Comparison of ENCODE assay signal across 19 mouse cellular contexts in genomic region chr2:144228521-144229346, GRCm38 (mm10). TPM values are rescaled to one million over a fixed set of nuclear protein-coding genes. Genes with fewer than 3 reads are reported as not detected.
DNase-seq lines count a peak whose midpoint lies in the region; ATAC-seq and TF ChIP-seq lines count a peak whose summit lies in the region.
"Had no signal": no experiment of that assay in that cellular context is flagged by ENCODE, and none has a peak within 500 bp of the region (broad histone marks: within the 10 kb centered on the region; RNA-seq: fewer than 3 reads in every experiment).

No protein-coding gene starts in this region.

- no peak for TF ChIP-seq EP300 in CH12.LX (IDR thresholded peaks at IDR 0.05; ENCODE audit: low read length)

- no peak for TF ChIP-seq POLR2A in CH12.LX (IDR thresholded peaks at IDR 0.05; ENCODE audit: low read depth, low read length)

- in situ Hi-C loops in CH12.LX (cut with MboI; ENCODE audit: low pct_ligation_motif_present, low pct_unique_long_range_greater_than_20kb, low sequenced_read_pairs): no loop called here

- no peak overlapping the region for H3K27ac ChIP-seq in CH12.LX (ENCODE audit: insufficient read depth, low read depth)
- H3K27ac ChIP-seq: forebrain, embryonic 15.5 days; heart, embryonic 15.5 days; midbrain, embryonic 10.5 days; stomach, embryonic 15.5 days had no signal

- no peak overlapping the region for H3K4me3 ChIP-seq in CH12.LX (replicated peaks in 1 of 3; ENCODE audit: low read depth in 2 of 3, low read length in 2 of 3, poor library complexity in 1 of 3)
- H3K4me3 ChIP-seq: forebrain, embryonic 15.5 days; heart, embryonic 15.5 days; midbrain, embryonic 10.5 days; stomach, embryonic 15.5 days had no signal

- peaks cover 5 to 9% of the 10 kb centered on the region in 2 experiments for H3K4me1 ChIP-seq in CH12.LX (ENCODE audit: control insufficient read depth in 1 of 2, insufficient read depth in 2 of 2)
- H3K4me1 ChIP-seq: forebrain, embryonic 15.5 days; midbrain, embryonic 10.5 days; stomach, embryonic 15.5 days had no signal

- H3K36me3 ChIP-seq in CH12.LX (replicated peaks in 1 of 2; ENCODE audit: control insufficient read depth in 1 of 2, insufficient read depth in 1 of 2, low read length in 1 of 2): no peaks in the 10 kb centered on the region
- H3K36me3 ChIP-seq: forebrain, embryonic 15.5 days; heart, embryonic 15.5 days; midbrain, embryonic 10.5 days; stomach, embryonic 15.5 days had no signal

- TF ChIP-seq RAD21 in CH12.LX (IDR thresholded peaks at IDR 0.05; ENCODE audit: low read depth, low read length): no peak

- 0 out of 2 replicates have a peak, but pooled peaks have one; percentile 4 for ATAC-seq in megakaryocyte progenitor cell, adult 5-6 weeks (replicated peaks; ENCODE audit: poor library complexity)
- no peak for ATAC-seq in activated CD4-positive, CD25-positive, alpha-beta regulatory T cell, adult 4 months
- ATAC-seq: forebrain, embryonic 15.5 days; inflammation-experienced regulatory T-cells, adult 6 months; Patski had no signal

- DNase-seq in CD4-positive helper T cell, adult 2 months (ENCODE audit: low read depth, low spot score): peak; percentile 72
- no peak for DNase-seq in CH12.LX (ENCODE audit: extremely low read depth)
- DNase-seq in thymus, postnatal 14 days: peak; percentile 66
- DNase-seq in frontal cortex, postnatal 14 days (ENCODE audit: low spot score in 2 of 2): no peak
- DNase-seq in cerebellum, adult 11 months: no peak
- DNase-seq: adrenal gland, postnatal 36 days; cerebellum, postnatal 10 days; heart, adult 11 months; left cerebral cortex, postnatal 4 days; lung, adult 18-20 months; right cerebral cortex, postnatal 4 days had no signal

- no peaks in the 10 kb centered on the region for H3K27me3 ChIP-seq in CH12.LX (replicated peaks)
- H3K27me3 ChIP-seq: forebrain, embryonic 15.5 days; heart, embryonic 15.5 days; Patski; stomach, embryonic 15.5 days had no signal

- dilution Hi-C loops in CH12.LX (cut with MboI; ENCODE audit: extremely low pct_ligation_motif_present, extremely low pct_unique_long_range_greater_than_20kb, low sequenced_read_pairs): no loop called here

- H3K9ac ChIP-seq in CH12.LX (ENCODE audit: insufficient read depth, low read depth): no peak overlapping the region
- H3K9ac ChIP-seq: forebrain, embryonic 15.5 days; heart, embryonic 15.5 days; stomach, embryonic 15.5 days had no signal

- no peak overlapping the region for H3K4me2 ChIP-seq in CH12.LX (ENCODE audit: insufficient read depth, low read depth, poor library complexity, severe bottlenecking)
- H3K4me2 ChIP-seq: forebrain, embryonic 15.5 days; heart, embryonic 15.5 days; stomach, embryonic 15.5 days had no signal

- no peaks in the 10 kb centered on the region for H3K79me2 ChIP-seq in CH12.LX (replicated peaks; ENCODE audit: control insufficient read depth, extremely low read depth, insufficient read depth, poor library complexity, severe bottlenecking)

- no peak for TF ChIP-seq CTCF in CH12.LX (conservative IDR thresholded peaks at IDR 0.05 in 1 of 2, IDR thresholded peaks at IDR 0.05 in 1 of 2; ENCODE audit: low read depth in 2 of 2, low read length in 2 of 2)

- H3K9me3 ChIP-seq in CH12.LX (replicated peaks; ENCODE audit: low read length): peaks cover 12% of the 10 kb centered on the region
- H3K9me3 ChIP-seq: forebrain, embryonic 15.5 days; midbrain, embryonic 10.5 days had no signal

TF ChIP-seq in CH12.LX, 34 proteins besides CTCF, POLR2A, EP300 and RAD21:
- no peak for TF ChIP-seq USF1 (IDR thresholded peaks at IDR 0.05; ENCODE audit: low read depth, low read length)
- no peak for TF ChIP-seq CHD2 (IDR thresholded peaks at IDR 0.05; ENCODE audit: low read length)
- TF ChIP-seq TCF12 (IDR thresholded peaks at IDR 0.05; ENCODE audit: low read depth, low read length): no peak
- TF ChIP-seq ETS1 (conservative IDR thresholded peaks at IDR 0.05; ENCODE audit: low read depth, low read length): no peak
- TF ChIP-seq ZNF384 (IDR thresholded peaks at IDR 0.05; ENCODE audit: low read depth, low read length): peak; percentile 53; the same call in 1 of the 2 replicates
- TF ChIP-seq CHD1 (IDR thresholded peaks at IDR 0.05; ENCODE audit: low read depth, low read length): no peak
- no peak for TF ChIP-seq MAX (IDR thresholded peaks at IDR 0.05; ENCODE audit: low read length)
- TF ChIP-seq NRF1 (IDR thresholded peaks at IDR 0.05; ENCODE audit: low read depth, low read length): no peak
- no peak for TF ChIP-seq IRF4 (IDR thresholded peaks at IDR 0.05; ENCODE audit: low read depth, low read length)

RNA-seq across cellular contexts. Expression of gene Mgme1, which starts 41.7 kb away (rescaled TPM):
- total RNA-seq in CH12.LX (2012; rRNA removed): 10.6 and 13.0 TPM in 2 replicates
- total RNA-seq in CH12.LX (2014; rRNA removed): 20.7 and 21.9 TPM in 2 replicates
- 19.7 and 20.2 TPM in 2 replicates for polyA plus RNA-seq in CH12.LX (2012; ENCODE audit: insufficient read length, low read depth)
- total RNA-seq in megakaryocyte progenitor cell, adult 5-6 weeks (2015): 16.5 and 17.7 TPM in 2 replicates
- total RNA-seq in megakaryocyte progenitor cell, adult 5-6 weeks (2017): 30.2 and 31.0 TPM in 2 replicates
- 10 to 100 TPM in 1 of 2 experiments, 1 to 10 TPM in 1; 6.4 to 11.9 TPM for polyA plus RNA-seq in activated CD4-positive, CD25-positive, alpha-beta regulatory T cell, adult 4 months (2017; shearing (Covaris generic))

RNA-seq across cellular contexts. Expression of gene Snx5, which starts 42.0 kb away (rescaled TPM):
- 380 and 456 TPM in 2 replicates for total RNA-seq in CH12.LX (2012; rRNA removed)
- 1,220 and 1,259 TPM in 2 replicates for total RNA-seq in CH12.LX (2014; rRNA removed)
- 652 and 666 TPM in 2 replicates for polyA plus RNA-seq in CH12.LX (2012; ENCODE audit: insufficient read length, low read depth)
- total RNA-seq in megakaryocyte progenitor cell, adult 5-6 weeks (2015): 269 and 285 TPM in 2 replicates
- 297 and 304 TPM in 2 replicates for total RNA-seq in megakaryocyte progenitor cell, adult 5-6 weeks (2017)
- 100 to 1,000 TPM in 1 of 2 experiments, 10 to 100 TPM in 1; 85.8 to 119 TPM for polyA plus RNA-seq in activated CD4-positive, CD25-positive, alpha-beta regulatory T cell, adult 4 months (2017; shearing (Covaris generic))

Comparison
In these comparisons a context has a peak if more than half of its experiments do, and no peak if none do; other contexts are left out.
1. DNase-seq: peak in CD4-positive helper T cell, adult 2 months (single experiment) and thymus, postnatal 14 days (single experiment); none in CH12.LX (single experiment), frontal cortex, postnatal 14 days (0 of 2) and cerebellum, adult 11 months (single experiment).